Comparison of ENCODE assay signal across 27 mouse cellular contexts in genomic region chr6:88039426-88039825, GRCm38 (mm10). TPM values are rescaled to one million over a fixed set of nuclear protein-coding genes. Genes with fewer than 3 reads are reported as not detected.
A peak's percentile ranks its signal among the peaks of the same experiment; 100 is the strongest.
DNase-seq lines count a peak whose midpoint lies in the region; ATAC-seq and TF ChIP-seq lines count a peak whose summit lies in the region.
"Had no signal": no experiment of that assay in that cellular context is flagged by ENCODE, and none has a peak within 500 bp of the region (broad histone marks: within the 10 kb centered on the region; RNA-seq: fewer than 3 reads in every experiment).

No protein-coding gene starts in this region.

- H3K27ac ChIP-seq in layer of hippocampus, adult 2 months, result peak overlapping the region; percentile 36; the same call in 1 of the 2 replicates
- H3K27ac ChIP-seq: embryonic facial prominence, embryonic 15.5 days; forebrain, embryonic 10.5 days; heart, embryonic 10.5 days; hindbrain, embryonic 12.5 days had no signal

- no peak for DNase-seq in frontal cortex, postnatal 25 days (ENCODE audit: low spot score in 2 of 2)
- DNase-seq in layer of hippocampus, adult 2 months (ENCODE audit: low spot score in 2 of 2), result peak in 1 of 2 experiments; percentile 37
- DNase-seq in layer of hippocampus, adult 11-12 months (ENCODE audit: low spot score), result no peak
- peak; percentile 42 to 67 for DNase-seq in right cerebral cortex, adult 2 months (ENCODE audit: low spot score in 2 of 2)
- DNase-seq in right cerebral cortex, postnatal 10 days (ENCODE audit: low spot score in 2 of 2), result no peak
- peak; percentile 31 to 45 for DNase-seq in right cerebral cortex, postnatal 36 days (ENCODE audit: low spot score in 2 of 2)
- DNase-seq in thymus, postnatal 36 days, result no peak
- DNase-seq: adrenal gland, postnatal 25 days; cerebellum, adult 11 months; cerebellum, adult 8-10 months; cerebellum, postnatal 14 days; embryo, embryonic 11 days; gastrocnemius, postnatal 10 days; heart, adult 18-20 months; heart, postnatal 10 days; heart, postnatal 4 days had no signal

- ATAC-seq in frontal cortex, adult (ENCODE audit: low TSS enrichment), result peak; percentile 64
- ATAC-seq: activated CD4-positive, CD25-positive, alpha-beta regulatory T cell, adult 4 months; forebrain, embryonic 14.5 days; hindbrain, embryonic 16.5 days; Patski had no signal

- no peak for TF ChIP-seq CTCF in layer of hippocampus, adult 2 months (conservative IDR thresholded peaks at IDR 0.05)

- H3K4me3 ChIP-seq in layer of hippocampus, adult 2 months, result no peak overlapping the region
- H3K4me3 ChIP-seq: embryonic facial prominence, embryonic 15.5 days; erythroblast, embryonic 14.5 days; forebrain, embryonic 10.5 days; heart, embryonic 10.5 days; hindbrain, embryonic 12.5 days had no signal

RNA-seq across cellular contexts. Expression of gene Rab7, which starts 5.6 kb away (rescaled TPM):
- total RNA-seq in layer of hippocampus, adult 2 months (2021), result 100 to 1,000 TPM; 305 to 332 TPM

RNA-seq across cellular contexts. Expression of gene Rpn1, which starts 44.9 kb away (rescaled TPM):
- total RNA-seq in layer of hippocampus, adult 2 months (2021), result 100 to 1,000 TPM; 163 to 174 TPM

RNA-seq across cellular contexts. Expression of gene H1fx, which starts 58.0 kb away (rescaled TPM):
- total RNA-seq in layer of hippocampus, adult 2 months (2021), result 10 to 100 TPM; 65.7 to 68.1 TPM
- total RNA-seq: MEL had no signal

Comparison
In these comparisons a context has a peak if more than half of its experiments do, and no peak if none do; other contexts are left out.
1. DNase-seq: peak in right cerebral cortex, adult 2 months (2 of 2) and right cerebral cortex, postnatal 36 days (2 of 2); none in frontal cortex, postnatal 25 days (0 of 2), layer of hippocampus, adult 11-12 months (single experiment), right cerebral cortex, postnatal 10 days (0 of 2) and thymus, postnatal 36 days (0 of 2).